Mouse (Mus musculus) layer of hippocampus, postnatal 25 days (tissue): ENCODE measurements around the gene Gsg1l2. TPM values are rescaled to one million over a fixed set of nuclear protein-coding genes. Genes with fewer than 3 reads are reported as not detected.

Experiments used
- DNase-seq, 2 experiments: peaks; one replicate each; pipeline ENCODE4 v3.0.0; 2022; ENCODE audit warnings: mixed read lengths in 2 of 2, low spot score in 1 of 2; ENCODE audit errors: extremely low spot score in 1 of 2
- total RNA-seq, 2 experiments: library from RNA; stranded (reverse); gene quantifications; 2 replicates each; pipeline ENCODE4 v1.2.3; 2021

Gsg1l2 gene
- total RNA-seq, 2 experiments from 2014 or later: not detected

DNA sequence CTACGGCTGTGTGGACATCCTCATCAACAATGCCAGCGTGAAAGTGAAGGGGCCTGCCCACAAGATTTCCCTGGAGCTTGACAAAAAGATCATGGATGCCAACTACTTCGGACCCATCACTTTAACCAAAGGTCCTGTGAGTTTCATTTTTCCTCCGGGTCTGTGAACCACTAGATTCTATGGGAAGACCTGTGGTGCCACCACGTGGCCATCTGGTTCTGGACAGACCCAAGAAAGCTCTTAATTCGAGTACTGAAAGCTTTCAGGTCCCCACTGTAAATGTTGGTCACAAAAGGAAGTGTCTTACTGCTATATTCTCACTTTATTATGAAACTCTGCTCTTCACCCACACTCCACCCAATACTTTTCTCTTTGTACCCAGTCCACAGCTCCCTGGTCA lies 37.1 kb downstream of the Gsg1l2 start:
- DNase-seq: peak in 1 of 2 experiments; percentile 25

DNA sequence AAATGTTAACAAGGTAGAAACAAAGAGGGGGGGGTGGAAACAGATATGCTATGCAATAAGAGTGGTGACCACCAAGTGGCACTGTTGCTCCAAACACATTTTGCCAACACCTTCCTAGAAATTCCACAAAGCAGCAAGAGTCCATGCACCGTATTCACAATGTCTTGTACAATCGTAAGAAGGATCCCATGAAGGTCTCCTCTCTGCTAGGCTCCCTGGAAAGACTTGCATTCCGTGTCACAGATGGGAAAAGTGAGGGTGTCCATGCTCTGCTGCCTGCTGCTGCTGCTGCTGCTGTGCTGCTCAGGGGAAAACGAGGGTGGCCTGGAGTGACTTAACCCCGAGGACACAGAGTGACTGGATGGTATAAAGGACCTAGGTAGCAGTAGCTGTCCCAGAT lies 45.2 kb downstream of the Gsg1l2 start:
- DNase-seq: peak; percentile 38 to 62

DNA sequence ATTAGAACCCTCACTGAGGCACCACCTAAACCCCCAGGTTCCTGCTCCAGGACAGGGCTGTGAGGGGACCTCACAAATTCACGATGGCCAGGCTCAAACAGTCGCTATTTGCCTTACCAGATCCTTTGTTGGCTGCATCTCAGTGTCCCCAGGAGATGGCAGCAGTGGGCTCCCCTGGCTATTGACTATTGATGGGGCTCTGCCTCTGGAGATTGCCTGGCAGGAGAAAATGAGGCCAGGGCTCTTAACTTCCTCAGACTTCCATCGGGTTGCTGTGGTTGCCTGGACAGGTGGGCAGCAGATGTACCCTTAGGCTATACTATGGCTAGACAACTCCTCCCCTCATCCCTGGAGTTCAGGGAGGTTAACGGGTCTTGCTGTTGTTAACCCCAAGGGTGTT lies 45.8 kb downstream of the Gsg1l2 start:
- DNase-seq: peak in 1 of 2 experiments; percentile 65

DNA sequence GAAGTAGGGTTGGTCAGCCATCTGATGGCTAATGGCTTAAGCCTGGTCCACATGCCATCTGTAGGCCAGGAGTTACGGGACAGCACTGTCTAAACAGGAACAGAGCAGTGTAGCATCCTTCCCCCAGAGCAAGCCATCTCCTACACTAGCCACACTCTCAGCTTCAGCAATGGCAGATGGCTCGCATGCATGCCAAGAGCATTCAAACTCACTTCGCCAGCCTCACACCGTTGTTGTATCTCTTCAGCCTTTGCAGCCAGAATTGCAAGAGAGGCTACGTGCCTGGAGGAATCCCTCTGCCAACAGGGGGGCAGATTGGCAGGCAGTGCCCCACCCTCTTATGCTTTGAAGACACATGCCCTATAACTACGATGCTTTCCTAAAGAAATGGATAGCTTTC lies 47.2 kb downstream of the Gsg1l2 start:
- peak in 1 of 2 experiments; percentile 30 for DNase-seq

DNA sequence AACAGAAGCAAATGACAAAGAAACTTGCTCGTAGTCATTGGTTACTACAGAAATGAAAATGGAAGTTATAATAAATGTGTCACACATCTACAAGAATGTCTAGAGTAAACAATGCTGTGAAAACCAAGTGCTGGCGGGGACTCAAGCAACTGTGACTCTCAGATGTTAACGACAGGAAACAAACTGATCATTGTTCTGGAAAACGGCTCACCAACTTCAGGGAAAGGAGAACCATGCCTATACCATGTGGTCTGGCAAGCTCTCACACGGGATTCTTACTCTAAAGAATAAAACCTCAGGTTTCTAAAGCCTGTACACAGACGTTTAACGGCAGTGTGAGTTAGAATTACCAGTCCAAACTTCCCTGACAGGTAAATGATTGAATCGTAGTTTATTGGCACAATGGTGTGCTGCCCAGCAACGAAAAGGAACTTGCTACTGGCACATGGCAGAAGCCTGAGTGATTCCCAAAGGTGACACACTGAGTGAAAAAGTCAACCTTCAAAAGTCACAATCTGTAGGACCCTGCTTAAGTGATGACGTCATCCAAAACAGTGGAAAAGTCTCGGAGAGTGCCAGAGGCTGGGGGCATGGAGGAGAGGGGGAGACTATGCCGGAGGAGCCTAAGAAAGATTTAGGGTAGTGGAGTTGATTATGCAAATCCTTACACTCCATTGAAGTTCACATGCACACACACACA lies 54.1 kb downstream of the Gsg1l2 start:
- no peak for DNase-seq

DNA sequence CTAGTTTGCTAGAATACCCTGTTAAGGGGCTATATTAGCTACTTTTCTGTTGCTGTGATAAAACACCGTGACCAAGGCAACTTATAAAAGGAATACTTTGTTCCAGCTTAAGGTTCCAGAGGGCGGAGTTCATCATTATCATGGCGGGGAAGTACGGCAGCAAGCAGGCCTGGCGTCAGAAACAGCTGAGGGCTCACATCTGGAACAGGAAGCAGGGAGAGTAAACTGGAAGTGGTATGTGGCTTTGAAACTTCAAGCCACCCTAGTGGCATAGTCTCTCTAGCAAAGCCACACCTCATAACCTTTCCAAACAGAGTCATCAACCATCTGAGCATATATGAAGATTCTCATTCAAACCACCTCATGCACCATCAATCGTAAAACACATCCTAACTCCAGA lies 55.1 kb downstream of the Gsg1l2 start:
- DNase-seq: no peak

DNA sequence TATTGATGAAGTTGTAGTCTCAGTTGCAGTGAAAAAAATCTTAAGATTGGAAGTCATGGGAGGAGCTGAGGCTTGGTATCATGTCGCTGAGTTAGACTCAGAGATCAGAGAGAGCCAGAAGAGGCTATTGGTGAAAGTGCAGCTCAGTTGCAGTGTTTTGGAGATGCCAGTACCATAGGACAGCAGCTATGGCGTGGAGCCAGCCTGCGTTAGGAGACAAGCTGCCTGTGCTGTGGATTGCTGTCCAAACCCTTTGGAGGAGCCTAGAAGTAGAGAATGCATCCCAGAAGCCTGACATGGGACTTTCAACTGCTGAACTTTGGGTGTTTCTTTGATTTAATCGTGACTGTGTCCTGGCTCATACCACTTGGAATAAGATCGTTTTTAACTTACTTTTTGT lies 57.4 kb downstream of the Gsg1l2 start:
- DNase-seq: no peak

DNA sequence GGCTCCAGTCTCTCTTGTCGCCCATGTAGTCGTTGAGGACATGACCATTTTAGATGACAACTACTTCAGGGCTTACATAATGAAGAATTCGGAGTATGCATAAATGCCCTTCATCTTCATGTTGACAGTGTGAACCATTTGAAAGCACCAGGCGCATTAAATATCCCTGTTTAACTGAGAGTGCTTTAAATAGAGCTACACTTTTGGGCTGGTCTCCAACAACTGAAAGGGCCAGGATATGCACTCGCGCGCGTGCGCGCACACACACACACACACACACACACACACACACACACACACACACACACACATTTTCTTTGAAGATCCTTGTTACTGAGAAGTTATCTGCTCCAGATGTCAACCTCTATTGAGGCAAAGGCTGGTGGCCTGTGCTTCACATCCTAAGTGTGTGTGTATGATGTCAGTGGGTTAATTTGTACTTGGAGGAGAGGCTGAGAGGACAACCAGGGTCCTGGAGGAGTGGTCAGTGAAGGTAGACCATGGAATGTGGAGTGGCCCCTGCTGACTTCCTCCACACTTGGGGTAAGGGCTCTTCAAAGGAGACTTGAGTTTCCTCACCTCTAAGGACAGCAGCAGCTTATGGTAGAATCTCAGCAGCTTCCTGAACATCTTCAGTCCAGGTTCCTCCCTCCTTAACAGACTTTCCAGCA lies 61.1 kb downstream of the Gsg1l2 start:
- DNase-seq: no peak

Other genes with a start within 250 kb of the Gsg1l2 start
- gene Rcvrn, start 79.3 kb upstream of the Gsg1l2 start, total RNA-seq: 1 to 10 TPM in 1 of 2 experiments, under 1 TPM in 1; 0.52 to 2.0 TPM
- 1 to 10 TPM; 3.0 to 3.7 TPM for gene Glp2r, start 3.5 kb upstream of the Gsg1l2 start, total RNA-seq
- gene Dhrs7c, start 23.6 kb downstream of the Gsg1l2 start, total RNA-seq: not detected
- 1 to 10 TPM in 1 of 2 experiments, under 1 TPM in 1; 0.76 to 1.1 TPM for gene Usp43, start 147.5 kb downstream of the Gsg1l2 start, total RNA-seq
- gene Cfap52, start 191.0 kb downstream of the Gsg1l2 start, total RNA-seq: under 1 TPM; 0.87 to 0.94 TPM
- gene Stx8, start 191.6 kb downstream of the Gsg1l2 start, total RNA-seq: 10 to 100 TPM; 34.4 to 36.5 TPM